Mouse (Mus musculus) liver, embryonic 13.5 days (tissue): Measurements from ENCODE around the gene Adamtsl4. TPM values are rescaled to one million over a fixed set of nuclear protein-coding genes. Genes with fewer than 3 reads are reported as not detected.
"Not testable (repeated sequence)": the region's sequence is repeated elsewhere in the genome, so short reads cannot be mapped to it uniquely, and the experiment has no call there.

Experiments used
- ATAC-seq: fragments of 200-750 bp; cut with Nextera tagmentation; 2 replicates; pipeline ENCODE4 v1.8.0; 2017; ENCODE audit warnings: low read depth, mild to moderate bottlenecking, moderate number of reproducible peaks, moderate library complexity
- DNase-seq: peaks from one replicate; pipeline ENCODE4 v3.0.0; 2022
- H3K27ac ChIP-seq: fragments of 300-500 bp; sonication (generic); 2 replicates; pipeline ENCODE4 v1.5.1; 2015; ENCODE audit warnings: moderate library complexity, mild to moderate bottlenecking, inconsistent platforms
- H3K27me3 ChIP-seq: fragments of 300-500 bp; sonication (generic); 2 replicates; pipeline ENCODE4 v1.6.1; 2015; ENCODE audit warnings: mild to moderate bottlenecking, inconsistent platforms
- H3K36me3 ChIP-seq: fragments of 300-500 bp; sonication (generic); 2 replicates; pipeline ENCODE4 v1.6.1; 2015; ENCODE audit warnings: mild to moderate bottlenecking, inconsistent platforms
- H3K4me1 ChIP-seq: fragments of 300-500 bp; sonication (generic); replicated peaks from 2 replicates; pipeline ENCODE4 v1.6.1; 2015; ENCODE audit warnings: inconsistent platforms
- H3K4me2 ChIP-seq: fragments of 300-500 bp; sonication (generic); 2 replicates; pipeline ENCODE4 v1.6.1; 2015; ENCODE audit warnings: inconsistent platforms, mild to moderate bottlenecking, moderate library complexity
- H3K4me3 ChIP-seq: fragments of 300-500 bp; sonication (generic); replicated peaks from 2 replicates; pipeline ENCODE4 v1.5.1; 2015; ENCODE audit warnings: mild to moderate bottlenecking, inconsistent platforms
- H3K9ac ChIP-seq: fragments of 300-500 bp; sonication (generic); 2 replicates; pipeline ENCODE4 v1.6.1; 2015; ENCODE audit warnings: mild to moderate bottlenecking, inconsistent platforms
- H3K9me3 ChIP-seq: fragments of 300-500 bp; sonication (generic); replicated peaks from 2 replicates; pipeline ENCODE4 v1.6.1; 2016; ENCODE audit warnings: inconsistent platforms
- WGBS: fragments of 180-500 bp; shearing (Covaris S2); methylation state at CpG from one replicate; pipeline ENCODE4 v1.1.7; 2015; ENCODE audit not compliant: insufficient replicate concordance; 5-methylcytosine and 5-hydroxymethylcytosine counted together
- polyA plus RNA-seq: library from polyadenylated mRNA; unstranded; fragments of >200 nt; fragmentation: Nextera tagmentation; extraction: Ambion mirVana; gene quantifications from 2 replicates; pipeline ENCODE4 v1.2.1, GENCODE M21; 2015

The Adamtsl4 gene
- polyA plus RNA-seq, 1 experiment from 2014 or later = 0.83 TPM

DNA sequence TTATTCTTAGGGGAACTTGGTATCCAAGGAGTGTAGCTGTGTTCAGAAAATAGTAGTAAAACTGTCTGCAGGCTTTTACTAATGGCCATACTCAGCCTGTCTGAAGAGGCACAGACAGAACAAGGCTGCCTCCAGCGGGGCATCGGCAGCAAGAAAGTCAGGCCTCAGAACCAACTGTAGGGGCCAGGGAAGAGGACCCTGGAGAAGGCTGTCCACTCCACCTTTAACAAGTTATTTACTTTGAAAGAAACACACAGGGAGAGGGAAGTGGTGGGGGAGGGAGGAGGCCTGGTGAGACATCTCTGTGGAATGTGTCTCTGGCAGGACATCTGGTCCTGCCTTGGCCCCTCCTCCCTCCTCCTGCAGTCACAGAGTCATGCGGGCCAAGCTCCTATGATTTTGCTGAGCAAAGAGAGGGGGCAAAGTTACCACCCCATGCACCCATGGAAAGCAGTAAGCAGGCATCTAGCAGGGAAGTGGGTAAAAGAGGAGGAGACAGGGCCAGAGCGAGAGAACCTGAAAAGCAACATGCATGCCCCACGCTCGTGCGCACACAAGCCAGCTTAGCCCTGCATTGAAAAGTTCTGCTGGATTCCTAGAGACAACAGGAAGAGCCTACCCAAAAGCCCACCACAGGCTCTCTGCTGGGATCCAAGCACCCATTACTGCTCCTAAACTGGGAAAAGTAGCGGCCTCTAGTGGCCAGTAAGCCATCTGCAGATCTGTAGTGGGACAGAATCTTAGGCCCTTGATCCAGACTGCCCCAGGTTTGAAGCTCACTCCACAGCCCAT lies 12.2 kb downstream of the Adamtsl4 start:
- Histone ChIP-seq H3K36me3 (peaks cover 18% of the 10 kb centered on the region; the same call in 1 of the 2 replicates), H3K4me1 (peaks cover 85% of the 10 kb centered on the region), H3K27me3 (no peaks in the 10 kb centered on the region), H3K4me2 (peak overlapping the region; percentile 83), H3K27ac (peak overlapping the region; percentile 99), H3K9ac (peak overlapping the region; percentile 79), H3K9me3 (no peaks in the 10 kb centered on the region), H3K4me3 (peak overlapping the region; percentile 45)
- ATAC-seq (peak; percentile 29), DNase-seq (peak; percentile 68)
- WGBS = 25% methylated on average over 7 of the region's 8 CpGs

DNA sequence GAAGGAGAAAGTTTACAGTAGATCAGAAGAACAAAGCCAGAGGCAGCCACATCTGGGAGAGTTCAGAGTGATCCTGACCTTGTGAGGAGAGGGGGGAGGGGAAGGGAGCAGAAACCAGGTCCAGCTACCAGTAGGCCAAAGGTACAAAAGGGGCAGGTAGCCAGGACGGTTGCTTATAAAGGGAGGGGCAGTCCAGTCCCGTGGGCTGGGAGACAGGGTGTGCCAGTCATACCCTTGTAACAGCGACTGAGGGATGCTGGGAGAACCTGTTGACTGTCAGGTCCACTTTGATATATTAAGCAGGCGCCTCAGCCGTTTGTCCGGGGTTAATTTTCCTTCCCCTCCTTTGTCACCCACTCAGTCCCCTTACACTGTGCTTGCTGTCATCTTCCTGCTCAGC lies 12.9 kb downstream of the Adamtsl4 start:
- H3K4me1 ChIP-seq = peaks cover 82% of the 10 kb centered on the region
- 2% methylated on average over 6 of the region's 6 CpGs for WGBS
- H3K27me3 ChIP-seq = no peaks in the 10 kb centered on the region

DNA sequence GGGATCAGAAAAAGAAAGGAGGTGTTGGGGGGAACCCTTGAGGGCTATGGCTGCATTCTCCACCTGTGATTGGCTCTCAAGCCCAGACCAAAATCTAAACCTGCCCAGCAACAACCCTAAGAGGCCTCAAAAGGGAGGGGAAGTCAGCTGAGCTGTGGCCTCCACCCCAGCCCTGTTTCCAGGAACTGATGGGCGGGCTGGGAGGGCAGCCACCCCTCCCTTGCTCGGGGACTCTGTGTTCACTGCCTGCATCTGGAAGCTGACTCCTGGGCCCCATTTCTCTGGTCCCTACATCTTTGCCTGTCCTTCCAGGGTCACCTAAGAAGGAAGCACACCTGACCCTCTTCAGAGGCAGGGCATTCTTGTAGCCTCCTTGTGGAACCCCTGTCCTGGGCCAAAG lies 13.5 kb downstream of the Adamtsl4 start:
- peak; percentile 93 for ATAC-seq
- WGBS = 0% methylated on average over 2 of the region's 2 CpGs

More for the DNA sequence above, 12.9 kb downstream of the Adamtsl4 start:
- Histone ChIP-seq H3K36me3 (peaks cover 20% of the 10 kb centered on the region), H3K4me3 (peak overlapping the region; percentile 45), H3K27ac (peak overlapping the region; percentile 99), H3K9me3 (no peaks in the 10 kb centered on the region), H3K4me2 (peak overlapping the region; percentile 83), H3K9ac (peak overlapping the region; percentile 79)
- peak; percentile 66 for DNase-seq
- ATAC-seq = peak; percentile 62

DNA sequence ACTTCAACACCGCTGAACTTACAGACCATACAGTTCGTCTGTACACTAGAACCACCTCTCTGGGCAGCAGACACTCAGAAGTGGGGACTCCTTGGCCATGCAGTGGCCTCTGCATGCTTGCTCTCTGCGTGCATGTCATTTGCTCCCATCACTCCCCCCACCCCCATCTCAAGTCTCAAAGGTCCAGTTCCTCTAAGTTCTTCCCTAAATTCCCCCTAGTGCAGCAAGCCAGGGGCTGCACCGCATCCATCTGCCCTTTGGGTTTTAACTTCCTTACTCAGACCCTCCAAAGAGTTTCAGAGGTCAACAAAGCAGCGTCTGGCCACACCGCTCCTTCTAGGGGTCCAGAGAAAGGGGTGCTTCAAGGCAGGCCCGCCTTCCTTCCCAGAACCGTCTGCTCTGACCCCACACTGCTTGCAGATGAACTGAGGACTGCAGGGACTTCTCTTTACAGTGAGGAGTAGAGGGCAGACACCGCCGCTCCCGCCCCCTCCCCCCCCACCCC lies 14.0 kb downstream of the Adamtsl4 start:
- DNase-seq = no peak
- Histone ChIP-seq H3K4me1 (peaks cover 86% of the 10 kb centered on the region), H3K9me3 (no peaks in the 10 kb centered on the region), H3K4me3 (peak overlapping the region; percentile 50), H3K27me3 (no peaks in the 10 kb centered on the region), H3K4me2 (peak overlapping the region; percentile 83), H3K9ac (peak overlapping the region; percentile 87), H3K27ac (peak overlapping the region; percentile 99), H3K36me3 (peaks cover 31% of the 10 kb centered on the region)
- WGBS = 12% methylated on average over 11 of the region's 11 CpGs
- ATAC-seq = no peak

More for the DNA sequence above, 13.5 kb downstream of the Adamtsl4 start:
- peak overlapping the region; percentile 83 for H3K4me2 ChIP-seq
- H3K9me3 ChIP-seq = no peaks in the 10 kb centered on the region
- peak overlapping the region; percentile 99 for H3K27ac ChIP-seq
- H3K27me3 ChIP-seq = no peaks in the 10 kb centered on the region
- H3K4me1 ChIP-seq = peaks cover 82% of the 10 kb centered on the region
- H3K9ac ChIP-seq = peak overlapping the region; percentile 87
- peak; percentile 87 for DNase-seq
- peak overlapping the region; percentile 50 for H3K4me3 ChIP-seq
- peaks cover 26% of the 10 kb centered on the region for H3K36me3 ChIP-seq

DNA sequence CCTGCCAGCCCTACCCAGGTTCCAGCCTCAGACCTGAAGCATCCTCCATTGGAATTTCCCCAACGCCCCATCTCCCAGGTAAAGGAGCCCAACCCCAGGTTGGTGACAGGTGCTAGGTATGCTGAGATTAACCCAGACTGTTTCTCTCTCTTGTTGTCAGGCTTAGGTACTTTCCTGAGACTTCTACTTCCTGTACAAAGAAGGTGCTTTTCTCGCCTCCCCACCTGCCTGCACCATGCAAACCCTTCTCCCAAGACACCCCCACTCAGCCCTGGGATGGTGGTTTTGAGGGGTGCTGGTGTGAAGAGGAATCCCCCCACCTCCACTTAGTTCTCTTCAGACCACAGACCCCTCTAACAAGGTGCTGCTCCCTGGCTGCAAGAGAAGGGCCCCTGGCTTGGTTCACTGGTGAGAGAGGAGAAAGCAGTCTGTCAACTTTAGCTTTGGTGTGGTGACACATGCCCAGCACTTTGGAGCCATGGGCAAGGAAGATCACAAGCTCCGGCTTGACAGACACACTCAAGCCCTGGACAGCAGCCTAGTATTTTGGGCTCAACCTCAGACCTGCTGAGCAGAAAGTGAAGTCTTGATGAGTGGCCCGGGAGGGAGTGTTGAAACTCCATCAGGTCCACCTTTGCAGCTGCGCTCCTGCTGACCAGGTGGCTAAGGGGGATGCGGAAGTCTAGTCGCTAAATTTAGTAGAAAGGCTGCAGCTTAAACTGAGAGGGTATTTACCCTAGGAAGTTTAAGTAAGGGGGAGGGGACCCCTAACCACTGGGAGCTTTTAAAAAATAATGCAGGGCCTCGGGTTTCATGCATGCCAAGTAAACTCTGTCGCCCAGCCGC lies 14.6 kb downstream of the Adamtsl4 start:
- Histone ChIP-seq H3K27me3 (no peaks in the 10 kb centered on the region), H3K36me3 (peaks cover 36% of the 10 kb centered on the region), H3K4me3 (peak overlapping the region; percentile 50), H3K9me3 (no peaks in the 10 kb centered on the region), H3K9ac (peak overlapping the region; percentile 87), H3K27ac (peak overlapping the region; percentile 99), H3K4me1 (peaks cover 93% of the 10 kb centered on the region), H3K4me2 (peak overlapping the region; percentile 83)
- ATAC-seq (no peak), DNase-seq (no peak)
- WGBS = 51% methylated on average over 10 of the region's 10 CpGs

DNA sequence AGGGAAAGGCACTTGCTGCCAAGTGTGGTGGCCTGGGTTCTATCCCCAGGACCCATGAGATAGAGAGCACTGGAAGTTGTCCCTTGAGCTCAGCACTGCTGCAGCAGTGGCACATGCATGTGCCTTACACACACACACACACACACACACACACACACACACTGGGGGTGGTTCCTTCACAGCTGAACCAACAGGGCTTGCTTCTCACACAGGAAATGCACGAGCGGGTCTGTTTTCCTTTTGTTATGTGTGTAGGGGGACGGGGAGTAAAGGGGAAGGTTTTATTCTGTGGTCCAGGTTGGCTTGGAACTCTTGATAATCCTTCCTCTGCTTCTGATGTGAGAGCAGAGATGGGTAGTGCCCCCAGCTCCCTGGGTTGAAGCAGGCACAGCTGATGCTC lies 15.3 kb downstream of the Adamtsl4 start:
- H3K9ac ChIP-seq = peak overlapping the region; percentile 87
- H3K4me1 ChIP-seq = peaks cover 94% of the 10 kb centered on the region
- ATAC-seq (no peak), DNase-seq (no peak)
- H3K4me3 ChIP-seq = no peak overlapping the region
- H3K27me3 ChIP-seq = no peaks in the 10 kb centered on the region
- no peaks in the 10 kb centered on the region for H3K9me3 ChIP-seq
- peak overlapping the region; percentile 83 for H3K4me2 ChIP-seq
- WGBS = 36% methylated on average over 3 of the region's 3 CpGs
- peaks cover 38% of the 10 kb centered on the region for H3K36me3 ChIP-seq
- H3K27ac ChIP-seq = peak overlapping the region; percentile 99

DNA sequence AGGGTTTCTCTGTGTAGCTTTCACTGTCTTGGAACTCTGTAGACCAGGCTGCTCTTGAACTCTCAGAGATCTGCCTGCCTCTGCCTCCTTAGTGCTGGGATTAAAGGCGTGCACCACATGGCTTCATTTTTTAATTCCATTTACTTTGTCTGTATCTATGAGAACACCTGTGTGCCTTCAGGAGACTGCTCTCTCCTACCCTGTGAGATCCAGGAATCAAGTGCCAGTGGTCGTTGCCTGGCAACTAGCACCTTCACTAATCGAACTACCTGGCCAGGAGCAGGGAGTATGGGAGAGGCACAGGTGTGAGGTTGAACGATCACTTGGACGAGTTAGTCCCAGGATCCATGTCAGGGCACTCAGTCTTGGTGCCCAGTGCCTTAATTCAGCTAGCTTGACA lies 16.5 kb downstream of the Adamtsl4 start:
- 76% methylated on average over 5 of the region's 5 CpGs for WGBS
- H3K9me3 ChIP-seq = no peaks in the 10 kb centered on the region
- H3K4me3 ChIP-seq = no peak overlapping the region
- DNase-seq = no peak
- H3K9ac ChIP-seq = peak overlapping the region; percentile 87; the same call in 1 of the 2 replicates
- peak overlapping the region; percentile 99 for H3K27ac ChIP-seq
- peaks cover 94% of the 10 kb centered on the region for H3K4me1 ChIP-seq
- ATAC-seq = no peak
- peaks cover 38% of the 10 kb centered on the region for H3K36me3 ChIP-seq
- no peaks in the 10 kb centered on the region for H3K27me3 ChIP-seq
- H3K4me2 ChIP-seq = no peak overlapping the region

DNA sequence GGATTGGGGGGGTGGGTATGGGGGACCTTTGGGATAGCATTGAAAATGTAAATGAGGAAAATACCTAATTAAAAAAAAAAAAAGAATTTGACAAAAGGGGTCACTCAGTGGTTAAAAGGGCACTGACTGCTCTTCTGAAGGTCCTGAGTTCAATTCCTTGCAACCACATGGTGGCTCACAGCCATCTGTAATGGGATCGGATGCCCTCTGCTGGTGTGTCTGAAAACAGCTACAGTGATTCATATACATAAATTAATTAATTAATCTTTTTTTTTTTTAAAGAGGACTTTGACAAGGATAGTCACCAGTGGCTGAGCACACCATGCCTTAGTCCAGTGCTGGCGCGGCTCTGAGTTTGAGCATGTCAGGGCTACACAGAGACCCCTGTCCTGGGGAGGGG lies 17.3 kb downstream of the Adamtsl4 start:
- Histone ChIP-seq H3K36me3 (peaks cover 39% of the 10 kb centered on the region), H3K4me1 (peaks cover 94% of the 10 kb centered on the region)
- H3K27ac ChIP-seq, H3K9ac ChIP-seq, H3K9me3 ChIP-seq, H3K27me3 ChIP-seq, H3K4me3 ChIP-seq, DNase-seq, H3K4me2 ChIP-seq, ATAC-seq: not testable (repeated sequence)
- WGBS = 87% methylated on average over 3 of the region's 3 CpGs

DNA sequence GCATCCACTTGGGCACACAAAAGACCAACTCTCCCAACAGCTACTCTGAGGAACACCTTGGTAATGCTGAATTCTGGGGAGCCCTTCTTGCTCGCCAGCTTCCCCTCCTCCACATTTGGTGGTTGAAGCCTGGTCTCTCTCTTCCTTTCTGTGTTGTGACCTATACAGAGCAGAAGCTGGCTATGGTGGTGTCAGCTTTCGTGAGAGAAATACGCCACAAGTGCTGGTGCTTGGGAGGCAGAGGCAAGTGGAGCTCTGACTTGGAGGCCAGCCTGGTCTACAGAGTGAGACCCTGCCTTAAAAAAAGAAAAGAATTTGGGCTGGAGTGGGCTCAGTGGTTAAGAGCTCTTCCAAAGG lies 18.4 kb downstream of the Adamtsl4 start:
- no peaks in the 10 kb centered on the region for H3K9me3 ChIP-seq
- H3K4me1 ChIP-seq = peaks cover 94% of the 10 kb centered on the region
- ATAC-seq = no peak
- no peak for DNase-seq
- H3K9ac ChIP-seq = no peak overlapping the region
- WGBS = 75% methylated on average over 3 of the region's 3 CpGs
- peaks cover 51% of the 10 kb centered on the region for H3K36me3 ChIP-seq
- H3K4me3 ChIP-seq = no peak overlapping the region
- H3K27me3 ChIP-seq = no peaks in the 10 kb centered on the region
- no peak overlapping the region for H3K4me2 ChIP-seq
- H3K27ac ChIP-seq = peak overlapping the region; percentile 88

DNA sequence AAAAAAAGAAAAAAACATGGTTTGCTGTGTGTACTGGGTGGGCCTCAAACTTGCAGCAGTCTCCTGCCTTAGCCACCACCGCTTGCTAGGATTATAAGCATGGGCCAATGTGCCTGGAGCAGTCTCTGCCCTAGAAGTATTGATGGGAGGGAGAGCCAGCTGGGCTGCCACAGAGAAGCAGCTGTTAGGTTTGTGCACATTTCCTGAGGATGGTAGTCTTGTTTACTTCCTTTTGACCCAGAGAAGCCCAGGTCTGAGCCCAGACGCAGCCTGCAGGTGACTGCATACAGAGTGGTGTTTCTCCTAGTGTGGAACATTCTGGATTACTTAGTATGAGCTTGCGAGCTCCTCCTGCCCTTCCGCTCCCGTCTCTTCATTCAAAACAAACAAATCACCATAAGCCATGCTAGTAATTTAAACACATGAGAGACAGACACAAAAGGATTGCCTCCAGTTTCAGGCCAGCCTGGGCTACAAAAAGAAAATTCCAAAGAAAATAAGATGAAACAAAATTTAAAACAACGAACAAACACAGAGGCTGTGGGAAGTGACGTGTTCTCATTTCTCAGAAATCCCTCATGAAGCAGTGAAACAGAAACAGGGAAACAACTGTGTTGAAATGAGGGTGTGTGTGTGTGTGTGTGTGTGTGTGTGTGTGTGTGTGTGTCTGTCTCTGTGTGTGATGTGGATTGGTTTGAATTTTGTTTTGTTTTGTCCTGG lies 19.0 kb downstream of the Adamtsl4 start:
- Histone ChIP-seq H3K4me1 (peaks cover 95% of the 10 kb centered on the region), H3K27ac (peak overlapping the region; percentile 88), H3K9ac (0 out of 2 replicates have a peak overlapping the region, but pooled peaks have one; percentile 22), H3K27me3 (no peaks in the 10 kb centered on the region), H3K4me3 (no peak overlapping the region), H3K4me2 (no peak overlapping the region), H3K36me3 (peaks cover 56% of the 10 kb centered on the region), H3K9me3 (no peaks in the 10 kb centered on the region)
- DNase-seq (no peak), ATAC-seq (no peak)
- WGBS = 72% methylated on average over 7 of the region's 7 CpGs
